13 mouse cellular contexts compared by ENCODE assay signal in the genomic region with DNA sequence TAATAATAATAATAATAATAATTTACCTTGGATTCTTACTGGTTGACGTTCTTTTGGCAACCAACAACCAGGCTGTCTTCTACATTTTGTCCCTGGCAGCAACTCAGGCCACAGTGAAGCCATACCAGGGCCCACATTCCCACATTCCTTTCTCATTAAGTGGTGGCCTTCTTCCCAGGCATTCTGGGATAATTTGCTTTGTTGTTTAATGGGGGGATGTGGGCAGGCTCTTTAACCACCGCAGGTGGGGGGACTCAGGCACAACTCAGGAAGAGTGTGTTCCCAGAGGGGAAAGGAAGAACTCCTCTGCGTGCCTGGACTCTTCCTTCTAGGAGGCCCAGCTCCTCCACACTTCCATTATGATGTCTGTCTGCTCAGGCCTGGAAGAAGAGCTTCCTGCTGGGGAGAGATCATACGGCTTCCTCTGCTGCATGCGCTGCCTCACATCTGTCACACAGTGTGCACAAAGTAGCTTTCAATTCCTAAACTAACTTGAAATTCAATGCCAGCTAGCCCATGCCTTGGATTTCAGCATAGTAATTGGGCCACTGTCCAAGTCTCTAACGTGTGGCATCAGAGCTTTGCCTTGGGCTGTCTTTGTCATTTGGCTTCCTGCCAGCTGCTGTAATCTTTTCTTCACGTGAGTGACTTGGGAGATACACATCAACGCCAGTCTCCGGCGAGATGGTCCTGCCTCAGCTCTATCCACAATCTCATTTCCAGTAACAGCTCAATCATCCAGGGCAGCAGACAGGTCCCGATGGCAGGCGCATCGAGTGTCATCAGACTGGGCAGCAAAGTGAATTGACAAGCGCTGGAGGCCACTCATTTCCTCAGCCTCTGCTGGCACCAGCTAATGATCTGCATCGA. TPM values are rescaled to one million over a fixed set of nuclear protein-coding genes. Genes with fewer than 3 reads are reported as not detected.
A peak's percentile ranks its signal among the peaks of the same experiment; 100 is the strongest.
DNase-seq lines count a peak whose midpoint lies in the region; ATAC-seq lines count a peak whose summit lies in the region.
"Had no signal": no experiment of that assay in that cellular context is flagged by ENCODE, and none has a peak within 500 bp of the region (broad histone marks: within the 10 kb centered on the region; RNA-seq: fewer than 3 reads in every experiment).

No protein-coding gene starts in this region.

- DNase-seq in kidney, postnatal 10 days: peak; percentile 16
- no peak for DNase-seq in kidney, postnatal 4 days
- DNase-seq in Muller cell, postnatal 12 days (ENCODE audit: inconsistent ontology term): peak; percentile 92
- DNase-seq in mesoderm, embryonic 11.5 days (ENCODE audit: low read depth, low spot score): peak; percentile 24
- no peak for DNase-seq in urinary bladder, postnatal 25 days (ENCODE audit: low spot score)
- no peak for DNase-seq in frontal cortex, postnatal 25 days (ENCODE audit: low spot score in 2 of 2)
- DNase-seq: cerebellum, adult 2 months; gastrocnemius, postnatal 36 days; right cerebral cortex, postnatal 4 days had no signal

- 42% methylated on average over 15 of the region's 15 CpGs for WGBS in forebrain, embryonic 13.5 days

- H3K9me3 ChIP-seq in forebrain, embryonic 13.5 days (replicated peaks): no peaks in the 10 kb centered on the region

- no peak overlapping the region for H3K9ac ChIP-seq in forebrain, embryonic 13.5 days

- H3K4me2 ChIP-seq in forebrain, embryonic 13.5 days: no peak overlapping the region

- H3K27ac ChIP-seq in forebrain, embryonic 13.5 days: peak overlapping the region; percentile 31; the same call in 1 of the 2 replicates
- H3K27ac ChIP-seq: kidney, postnatal 0 days had no signal

- H3K4me3 ChIP-seq in forebrain, embryonic 13.5 days: no peak overlapping the region

- H3K27me3 ChIP-seq in forebrain, embryonic 13.5 days: no peaks in the 10 kb centered on the region
- H3K27me3 ChIP-seq: Patski had no signal

- peak; percentile 19; the same call in 1 of the 2 replicates for ATAC-seq in forebrain, embryonic 13.5 days
- ATAC-seq in monocyte, adult 5-6 weeks (replicated peaks; ENCODE audit: insufficient number of reproducible peaks, low FRiP score, low TSS enrichment, poor library complexity, severe bottlenecking): no peak
- ATAC-seq: Patski had no signal

- peaks cover 7% of the 10 kb centered on the region for H3K4me1 ChIP-seq in forebrain, embryonic 13.5 days

- no peaks in the 10 kb centered on the region for H3K36me3 ChIP-seq in forebrain, embryonic 13.5 days (ENCODE audit: poor library complexity, severe bottlenecking)

RNA-seq across cellular contexts. Expression of a gene that starts 31.3 kb away (rescaled TPM):
- 9.3 and 10.6 TPM in 2 replicates for polyA plus RNA-seq in forebrain, embryonic 13.5 days (2015; fragmentation: Nextera tagmentation; extraction: Ambion mirVana)
- total RNA-seq in monocyte, adult 5-6 weeks (2017): 14.5 to 27.7 TPM (median 22.8 TPM) in 3 replicates

Comparison
In these comparisons a context has a peak if more than half of its experiments do, and no peak if none do; other contexts are left out.
1. DNase-seq: peak in kidney, postnatal 10 days (single experiment), Muller cell, postnatal 12 days (single experiment) and mesoderm, embryonic 11.5 days (single experiment); none in kidney, postnatal 4 days (0 of 2), urinary bladder, postnatal 25 days (single experiment) and frontal cortex, postnatal 25 days (0 of 2).